Mouse (Mus musculus): ENCODE data around the gene Pgr. TPM values are rescaled to one million over a fixed set of nuclear protein-coding genes. Genes with fewer than 3 reads are reported as not detected.

The Pgr gene
- polyA plus RNA-seq (2011; ENCODE audit: insufficient read length, low read depth, missing spikeins): 0.28 and 0.46 TPM in 2 replicates

DNA sequence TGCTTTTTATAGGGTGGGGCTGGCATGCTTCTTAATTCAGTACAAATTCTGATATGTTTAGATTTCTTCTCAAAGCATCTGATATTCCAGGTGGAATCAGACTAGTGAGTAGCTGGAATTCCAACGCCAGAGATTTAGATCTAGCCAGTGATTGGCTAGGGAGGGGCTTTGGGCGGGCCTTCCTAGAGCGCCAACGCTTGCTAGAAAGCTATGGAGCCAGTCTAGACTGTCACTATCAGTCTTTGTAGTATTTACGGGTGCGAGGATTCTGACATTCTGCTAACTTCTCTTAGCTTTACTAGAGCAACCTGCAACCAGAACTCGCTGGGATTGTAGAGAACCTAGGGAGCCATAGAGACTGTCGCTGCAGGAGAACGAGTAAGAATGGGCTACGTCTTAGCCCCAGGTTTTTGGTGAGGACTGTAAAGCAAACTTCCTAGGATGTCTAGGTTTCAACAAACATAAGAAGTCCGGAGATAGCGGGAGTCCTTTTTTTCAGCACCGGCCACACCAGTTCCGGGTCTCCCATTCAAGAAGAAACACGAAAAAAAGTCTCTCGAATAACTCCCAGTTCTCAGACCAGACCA is at the start of gene Pgr:
TSS of gene Pgr (plus strand) at position 218 of the 587 bp plus-strand sequence.
- H3K4me1 ChIP-seq (ENCODE audit: control insufficient read depth, insufficient read depth, low read length): no peaks in the 10 kb centered on the region
- TF ChIP-seq POLR2A (IDR thresholded peaks at IDR 0.05; ENCODE audit: low read depth, low read length): no peak
- no peak for TF ChIP-seq CTCF (IDR thresholded peaks at IDR 0.05; ENCODE audit: borderline replicate concordance, insufficient read depth, low read length)
- H3K4me3 ChIP-seq (ENCODE audit: insufficient read depth, low read length): 0 out of 2 replicates have a peak within 1 kb of the TSS, but pooled peaks have one; percentile 13
- H3K27ac ChIP-seq (ENCODE audit: insufficient read depth, low read length): no peak within 1 kb of the TSS

DNA sequence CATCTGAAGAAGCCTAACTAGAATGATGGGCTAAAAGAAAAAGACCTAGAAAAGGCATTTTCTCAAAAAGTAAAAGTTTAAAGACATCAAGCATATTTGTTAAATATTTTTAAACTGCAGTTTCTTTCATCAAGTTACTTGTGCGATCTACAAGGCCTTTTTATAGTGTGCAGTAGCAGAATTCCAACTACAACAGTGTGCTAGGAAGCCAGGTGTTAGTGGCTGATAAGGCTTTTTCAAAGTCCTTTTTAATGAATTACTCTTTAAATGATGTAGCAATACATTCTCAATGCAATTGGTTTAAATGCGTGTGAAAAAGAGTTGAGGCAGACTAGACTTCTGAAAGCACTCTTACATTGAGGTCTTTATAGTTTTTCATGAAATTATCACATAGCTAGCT is 42.2 kb upstream of the Pgr start:
- Histone ChIP-seq H3K4me3 (ENCODE audit: insufficient read depth, low read length) (no peak overlapping the region), H3K4me1 (ENCODE audit: control insufficient read depth, insufficient read depth, low read length) (no peaks in the 10 kb centered on the region), H3K27ac (ENCODE audit: insufficient read depth, low read length) (no peak overlapping the region)
- TF ChIP-seq CTCF (IDR thresholded peaks at IDR 0.05; ENCODE audit: borderline replicate concordance, insufficient read depth, low read length) (no peak), POLR2A (IDR thresholded peaks at IDR 0.05; ENCODE audit: low read depth, low read length) (no peak)

DNA sequence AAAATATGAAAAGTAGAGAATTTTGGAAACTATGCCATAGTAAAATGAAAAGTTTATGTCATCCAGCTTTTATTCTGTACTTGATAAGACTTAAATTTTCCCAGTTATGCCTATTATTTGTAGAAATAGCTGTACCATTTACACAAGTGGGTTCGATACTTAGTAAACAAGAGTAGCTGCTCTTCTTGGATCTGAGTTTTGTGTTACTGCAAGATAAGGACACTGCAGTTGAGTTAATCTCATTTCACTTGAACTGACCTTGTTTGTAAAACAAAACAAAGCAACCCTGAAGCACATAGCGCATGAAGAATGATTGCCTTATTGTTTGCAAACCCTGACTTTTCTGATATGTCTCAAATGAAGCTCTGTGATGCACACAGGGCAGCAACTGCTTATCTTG is 31.1 kb upstream of the Pgr start:
- Histone ChIP-seq H3K27ac (ENCODE audit: insufficient read depth, low read length) (no peak overlapping the region), H3K4me3 (ENCODE audit: insufficient read depth, low read length) (no peak overlapping the region), H3K4me1 (ENCODE audit: control insufficient read depth, insufficient read depth, low read length) (no peaks in the 10 kb centered on the region)
- TF ChIP-seq POLR2A (IDR thresholded peaks at IDR 0.05; ENCODE audit: low read depth, low read length) (no peak), CTCF (IDR thresholded peaks at IDR 0.05; ENCODE audit: borderline replicate concordance, insufficient read depth, low read length) (no peak)

DNA sequence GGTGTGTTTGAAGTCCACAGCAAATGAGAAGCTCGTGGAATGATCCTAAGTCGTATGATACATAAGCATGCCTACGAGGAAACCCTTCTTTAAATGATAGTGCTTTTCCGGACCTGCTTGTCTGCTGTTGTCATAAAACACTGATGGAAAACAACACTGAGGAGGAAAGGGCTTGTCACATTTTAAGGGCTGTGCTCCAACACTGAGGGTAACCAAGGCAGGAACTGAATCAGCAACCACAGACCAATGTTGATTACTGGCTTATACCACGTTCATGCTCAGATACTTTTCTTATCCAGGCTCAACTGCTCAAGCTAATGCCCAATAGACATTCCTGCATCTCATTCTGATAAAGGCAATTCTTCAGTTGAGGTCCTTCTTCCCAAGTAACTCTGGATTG is 4.4 kb upstream of the Pgr start:
- Histone ChIP-seq H3K4me3 (ENCODE audit: insufficient read depth, low read length) (no peak overlapping the region), H3K4me1 (ENCODE audit: control insufficient read depth, insufficient read depth, low read length) (no peaks in the 10 kb centered on the region), H3K27ac (ENCODE audit: insufficient read depth, low read length) (no peak overlapping the region)
- TF ChIP-seq POLR2A (IDR thresholded peaks at IDR 0.05; ENCODE audit: low read depth, low read length) (no peak), CTCF (IDR thresholded peaks at IDR 0.05; ENCODE audit: borderline replicate concordance, insufficient read depth, low read length) (no peak)

DNA sequence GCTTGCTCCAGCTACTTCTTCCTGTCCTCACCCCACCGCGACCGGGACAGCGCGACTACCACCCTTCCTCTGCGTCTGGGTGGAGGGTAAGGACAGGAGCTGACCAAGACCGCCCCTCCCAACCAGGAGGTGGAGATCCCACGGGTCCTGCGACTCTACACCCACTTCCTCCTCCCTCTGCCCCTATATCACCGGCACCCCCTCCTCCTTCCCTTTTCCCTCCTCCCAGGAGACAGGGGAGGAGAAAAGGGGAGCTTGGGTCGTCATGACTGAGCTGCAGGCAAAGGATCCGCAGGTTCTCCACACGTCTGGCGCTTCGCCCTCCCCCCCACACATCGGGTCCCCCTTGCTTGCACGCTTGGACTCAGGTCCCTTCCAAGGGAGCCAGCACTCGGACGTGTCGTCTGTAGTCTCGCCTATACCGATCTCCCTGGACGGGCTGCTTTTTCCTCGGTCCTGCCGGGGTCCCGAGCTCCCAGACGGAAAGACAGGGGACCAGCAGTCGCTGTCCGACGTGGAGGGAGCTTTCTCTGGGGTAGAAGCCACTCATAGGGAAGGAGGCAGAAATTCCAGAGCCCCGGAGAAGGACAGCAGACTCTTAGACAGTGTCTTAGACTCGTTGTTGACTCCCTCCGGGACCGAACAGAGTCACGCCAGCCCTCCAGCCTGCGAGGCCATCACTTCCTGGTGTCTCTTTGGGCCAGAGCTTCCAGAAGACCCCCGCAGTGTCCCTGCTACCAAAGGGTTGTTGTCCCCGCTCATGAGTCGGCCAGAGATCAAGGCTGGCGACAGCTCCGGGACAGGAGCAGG is 775 bp downstream of the Pgr start:
- no peak for TF ChIP-seq CTCF (IDR thresholded peaks at IDR 0.05; ENCODE audit: borderline replicate concordance, insufficient read depth, low read length)
- no peak for TF ChIP-seq POLR2A (IDR thresholded peaks at IDR 0.05; ENCODE audit: low read depth, low read length)
- Histone ChIP-seq H3K4me3 (ENCODE audit: insufficient read depth, low read length) (0 out of 2 replicates have a peak overlapping the region, but pooled peaks have one; percentile 13), H3K4me1 (ENCODE audit: control insufficient read depth, insufficient read depth, low read length) (no peaks in the 10 kb centered on the region), H3K27ac (ENCODE audit: insufficient read depth, low read length) (no peak overlapping the region)

DNA sequence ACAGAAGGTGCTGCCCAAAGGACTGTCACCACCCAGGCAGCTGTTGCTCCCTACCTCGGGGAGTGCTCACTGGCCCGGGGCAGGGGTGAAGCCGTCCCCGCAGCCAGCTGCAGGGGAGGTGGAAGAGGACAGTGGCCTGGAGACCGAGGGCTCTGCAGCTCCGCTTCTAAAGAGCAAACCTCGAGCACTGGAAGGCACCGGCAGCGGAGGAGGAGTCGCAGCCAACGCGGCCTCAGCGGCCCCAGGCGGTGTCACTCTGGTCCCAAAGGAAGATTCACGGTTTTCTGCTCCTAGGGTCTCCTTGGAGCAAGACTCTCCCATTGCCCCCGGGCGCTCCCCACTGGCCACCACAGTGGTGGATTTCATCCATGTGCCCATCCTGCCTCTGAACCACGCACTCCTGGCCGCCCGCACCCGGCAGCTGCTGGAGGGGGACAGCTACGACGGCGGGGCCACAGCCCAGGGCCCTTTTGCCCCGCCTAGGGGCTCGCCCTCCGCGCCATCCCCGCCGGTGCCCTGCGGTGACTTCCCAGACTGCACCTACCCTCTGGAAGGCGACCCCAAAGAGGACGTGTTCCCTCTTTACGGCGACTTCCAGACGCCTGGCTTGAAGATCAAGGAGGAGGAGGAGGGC is 1.5 kb downstream of the Pgr start:
- Histone ChIP-seq H3K4me3 (ENCODE audit: insufficient read depth, low read length) (peak overlapping the region; percentile 29), H3K27ac (ENCODE audit: insufficient read depth, low read length) (no peak overlapping the region), H3K4me1 (ENCODE audit: control insufficient read depth, insufficient read depth, low read length) (no peaks in the 10 kb centered on the region)
- TF ChIP-seq CTCF (IDR thresholded peaks at IDR 0.05; ENCODE audit: borderline replicate concordance, insufficient read depth, low read length): no peak

DNA sequence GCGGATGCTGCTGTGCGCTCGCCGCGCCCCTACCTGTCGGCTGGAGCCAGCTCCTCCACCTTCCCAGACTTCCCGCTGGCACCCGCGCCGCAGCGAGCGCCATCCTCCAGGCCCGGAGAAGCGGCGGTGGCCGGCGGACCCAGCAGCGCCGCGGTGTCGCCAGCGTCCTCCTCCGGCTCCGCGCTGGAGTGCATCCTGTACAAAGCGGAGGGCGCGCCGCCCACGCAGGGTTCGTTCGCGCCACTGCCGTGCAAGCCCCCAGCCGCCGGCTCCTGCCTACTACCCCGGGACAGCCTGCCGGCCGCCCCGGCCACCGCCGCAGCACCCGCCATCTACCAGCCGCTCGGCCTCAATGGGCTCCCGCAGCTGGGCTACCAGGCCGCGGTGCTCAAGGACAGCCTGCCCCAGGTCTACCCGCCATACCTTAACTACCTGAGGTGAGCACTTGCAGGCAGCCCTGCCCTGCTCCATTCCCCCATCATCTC is 2.1 kb downstream of the Pgr start:
- TF ChIP-seq CTCF (IDR thresholded peaks at IDR 0.05; ENCODE audit: borderline replicate concordance, insufficient read depth, low read length) (no peak), POLR2A (IDR thresholded peaks at IDR 0.05; ENCODE audit: low read depth, low read length) (no peak)
- H3K27ac ChIP-seq (ENCODE audit: insufficient read depth, low read length): no peak overlapping the region
- H3K4me1 ChIP-seq (ENCODE audit: control insufficient read depth, insufficient read depth, low read length): no peaks in the 10 kb centered on the region
- peak overlapping the region; percentile 29 for H3K4me3 ChIP-seq (ENCODE audit: insufficient read depth, low read length)

DNA sequence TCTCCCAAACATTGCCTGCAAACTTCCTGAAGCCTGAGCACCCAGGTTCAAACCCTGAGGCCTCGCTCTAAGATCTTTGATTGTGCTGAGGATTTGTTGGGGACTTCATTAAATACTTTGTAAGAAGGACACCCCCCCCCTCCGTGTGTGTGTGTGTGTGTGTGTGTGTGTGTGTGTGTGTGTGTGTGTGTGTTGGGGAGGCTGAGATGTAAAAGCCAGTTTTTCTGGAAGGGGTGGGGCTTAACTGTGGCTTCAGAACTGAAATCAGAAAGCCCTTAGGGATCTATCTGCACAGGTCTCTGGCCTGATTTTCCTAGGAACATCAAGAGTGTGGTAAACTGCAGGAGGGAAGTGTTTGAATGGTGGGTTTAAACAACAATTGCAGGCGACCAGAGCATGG is 2.6 kb downstream of the Pgr start:
- Histone ChIP-seq H3K27ac (ENCODE audit: insufficient read depth, low read length) (no peak overlapping the region), H3K4me3 (ENCODE audit: insufficient read depth, low read length) (no peak overlapping the region), H3K4me1 (ENCODE audit: control insufficient read depth, insufficient read depth, low read length) (no peaks in the 10 kb centered on the region)
- TF ChIP-seq CTCF (IDR thresholded peaks at IDR 0.05; ENCODE audit: borderline replicate concordance, insufficient read depth, low read length) (no peak), POLR2A (IDR thresholded peaks at IDR 0.05; ENCODE audit: low read depth, low read length) (no peak)

DNA sequence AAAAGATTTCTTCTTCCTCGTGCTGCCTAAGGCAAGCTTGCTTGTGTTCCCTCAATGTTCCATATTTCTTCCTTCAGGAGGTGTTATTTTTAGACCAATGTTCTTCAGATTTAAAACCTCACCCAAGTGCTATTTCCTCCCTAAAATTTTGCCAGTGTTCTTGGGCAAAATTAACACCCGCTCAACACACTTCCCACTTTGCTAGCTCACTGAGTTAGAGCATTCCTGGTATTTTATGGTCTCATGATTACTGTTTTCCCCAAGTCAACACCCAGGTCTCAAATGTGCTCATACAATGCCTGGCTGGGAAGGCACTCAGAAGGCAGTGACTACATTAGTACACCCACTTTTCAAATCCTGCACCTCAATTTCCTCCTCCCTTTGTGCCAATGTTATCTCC is 27.9 kb downstream of the Pgr start:
- no peak overlapping the region for H3K4me3 ChIP-seq (ENCODE audit: insufficient read depth, low read length)
- TF ChIP-seq POLR2A (IDR thresholded peaks at IDR 0.05; ENCODE audit: low read depth, low read length) (no peak), CTCF (IDR thresholded peaks at IDR 0.05; ENCODE audit: borderline replicate concordance, insufficient read depth, low read length) (no peak)
- H3K4me1 ChIP-seq (ENCODE audit: control insufficient read depth, insufficient read depth, low read length): no peaks in the 10 kb centered on the region
- no peak overlapping the region for H3K27ac ChIP-seq (ENCODE audit: insufficient read depth, low read length)

DNA sequence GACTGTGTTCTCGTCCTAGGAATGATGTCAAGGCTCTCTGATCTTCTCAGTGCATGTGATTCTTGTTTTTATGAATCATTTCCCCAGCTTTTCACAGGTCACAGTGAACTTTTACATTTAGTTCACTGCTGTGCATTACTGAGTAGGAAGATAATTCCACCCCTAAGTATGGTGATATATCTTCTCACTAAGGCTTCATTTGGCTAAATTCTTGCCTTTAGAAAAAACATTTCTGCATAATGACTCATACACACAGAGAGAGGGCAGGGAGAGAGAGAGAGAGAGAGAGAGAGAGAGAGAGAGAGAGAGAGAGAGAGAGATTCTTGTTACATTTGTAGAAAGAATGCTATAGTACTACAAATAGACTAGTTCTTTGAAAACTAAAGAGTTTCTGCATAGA is 38.1 kb downstream of the Pgr start:
- Histone ChIP-seq H3K27ac (ENCODE audit: insufficient read depth, low read length) (no peak overlapping the region), H3K4me3 (ENCODE audit: insufficient read depth, low read length) (no peak overlapping the region), H3K4me1 (ENCODE audit: control insufficient read depth, insufficient read depth, low read length) (no peaks in the 10 kb centered on the region)
- TF ChIP-seq CTCF (IDR thresholded peaks at IDR 0.05; ENCODE audit: borderline replicate concordance, insufficient read depth, low read length): no peak
- no peak for TF ChIP-seq POLR2A (IDR thresholded peaks at IDR 0.05; ENCODE audit: low read depth, low read length)

All from embryonic fibroblast, embryonic 13.5 days (primary cell).